Mouse (Mus musculus) splenic B cell, adult 2 months (primary cell): ENCODE data around the gene Klf5.
A peak's percentile ranks its signal among the peaks of the same experiment; 100 is the strongest.

Experiments used
- DNase-seq: peaks from one replicate; pipeline ENCODE4 v3.0.0-alpha.2; 2011; ENCODE audit warnings: low read depth, low spot score
- H3K27me3 ChIP-seq: 2 replicates; pipeline ENCODE4 v1.6.1; 2012; ENCODE audit warnings: mild to moderate bottlenecking, low read length, moderate library complexity, mixed read lengths; ENCODE audit not compliant: control insufficient read depth, poor library complexity, insufficient read depth, severe bottlenecking
- H3K36me3 ChIP-seq: 2 replicates; pipeline ENCODE4 v1.6.1; 2012; ENCODE audit warnings: mild to moderate bottlenecking, low read length, moderate library complexity, mixed read lengths; ENCODE audit not compliant: control insufficient read depth, poor library complexity, insufficient read depth, severe bottlenecking

Gene Klf5

DNA sequence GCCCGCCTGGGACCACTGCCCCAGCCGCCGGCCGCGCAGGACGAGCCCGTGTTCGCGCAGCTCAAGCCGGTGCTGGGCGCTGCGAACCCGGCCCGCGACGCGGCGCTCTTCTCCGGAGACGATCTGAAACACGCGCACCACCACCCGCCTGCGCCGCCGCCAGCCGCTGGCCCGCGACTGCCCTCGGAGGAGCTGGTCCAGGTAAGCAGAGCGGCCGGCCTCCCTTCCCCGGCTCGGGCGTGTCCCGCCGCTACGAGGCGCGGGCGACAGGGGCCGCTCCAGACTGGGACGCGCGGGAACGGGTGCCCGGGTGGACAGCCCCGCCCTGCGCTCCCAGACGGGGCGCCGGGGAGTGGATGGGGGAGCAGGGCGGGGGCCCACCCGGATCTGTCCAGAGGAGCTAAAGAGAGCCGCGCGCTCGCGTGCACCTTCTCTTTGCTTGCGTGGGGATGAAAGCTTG lies 561 bp downstream of the Klf5 start:
- Histone ChIP-seq H3K36me3 (no peaks in the 10 kb centered on the region), H3K27me3 (no peaks in the 10 kb centered on the region)
- DNase-seq = peak; percentile 1

DNA sequence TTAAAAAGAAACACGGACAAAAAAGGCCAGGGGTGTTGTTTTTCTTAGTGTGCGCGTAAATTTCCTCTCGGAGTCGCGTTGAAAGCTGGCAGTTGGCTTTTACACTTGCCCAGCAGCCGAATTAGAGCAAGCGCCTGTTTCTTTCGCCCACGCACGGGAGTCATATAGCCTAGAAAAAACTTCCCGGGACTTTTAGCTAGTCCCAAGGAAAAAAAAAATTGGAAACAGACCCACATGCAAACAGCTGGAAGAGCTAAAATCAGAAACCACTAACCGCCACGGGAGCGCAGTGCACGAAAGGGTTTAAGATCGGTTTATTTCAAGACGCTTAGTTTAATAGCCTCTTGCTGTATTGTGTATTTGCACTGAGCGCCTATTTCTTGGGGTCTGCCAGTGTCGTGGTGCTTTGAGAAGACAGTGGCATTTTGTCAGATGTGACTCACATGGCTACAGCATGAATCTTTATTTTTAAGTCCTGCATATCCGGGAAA lies 1.3 kb downstream of the Klf5 start:
- DNase-seq = no peak
- Histone ChIP-seq H3K27me3 (no peaks in the 10 kb centered on the region), H3K36me3 (no peaks in the 10 kb centered on the region)

DNA sequence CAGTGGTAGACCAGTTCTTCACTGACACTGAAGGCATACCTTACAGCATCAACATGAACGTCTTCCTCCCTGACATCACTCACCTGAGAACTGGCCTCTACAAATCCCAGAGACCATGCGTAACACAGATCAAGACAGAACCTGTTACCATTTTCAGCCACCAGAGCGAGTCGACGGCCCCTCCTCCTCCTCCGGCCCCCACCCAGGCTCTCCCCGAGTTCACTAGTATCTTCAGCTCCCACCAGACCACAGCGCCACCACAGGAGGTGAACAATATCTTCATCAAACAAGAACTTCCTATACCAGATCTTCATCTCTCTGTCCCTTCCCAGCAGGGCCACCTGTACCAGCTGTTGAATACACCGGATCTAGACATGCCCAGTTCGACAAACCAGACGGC lies 3.0 kb downstream of the Klf5 start:
- H3K36me3 ChIP-seq = no peaks in the 10 kb centered on the region
- no peaks in the 10 kb centered on the region for H3K27me3 ChIP-seq
- DNase-seq = no peak

DNA sequence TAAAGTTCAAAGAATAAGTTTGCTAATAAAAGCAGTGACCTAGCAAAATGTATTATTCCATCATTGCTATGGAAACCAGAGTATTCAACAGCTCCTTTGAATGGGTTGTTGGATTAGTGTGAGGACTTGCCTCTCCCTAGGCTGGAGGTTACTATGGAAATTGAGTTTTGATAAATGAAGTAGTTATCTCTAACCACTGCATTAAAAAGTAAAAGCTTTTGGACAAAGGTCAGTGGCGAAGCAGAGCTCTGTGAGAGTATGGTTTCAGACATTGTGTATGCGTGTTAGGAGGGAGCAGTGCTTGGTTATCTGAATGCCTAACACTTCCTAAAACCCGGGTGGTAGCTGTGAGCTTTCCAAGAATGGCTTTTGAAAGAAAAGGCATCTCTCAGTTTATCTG lies 5.9 kb downstream of the Klf5 start:
- H3K36me3 ChIP-seq = no peaks in the 10 kb centered on the region
- DNase-seq = no peak
- H3K27me3 ChIP-seq = no peaks in the 10 kb centered on the region

DNA sequence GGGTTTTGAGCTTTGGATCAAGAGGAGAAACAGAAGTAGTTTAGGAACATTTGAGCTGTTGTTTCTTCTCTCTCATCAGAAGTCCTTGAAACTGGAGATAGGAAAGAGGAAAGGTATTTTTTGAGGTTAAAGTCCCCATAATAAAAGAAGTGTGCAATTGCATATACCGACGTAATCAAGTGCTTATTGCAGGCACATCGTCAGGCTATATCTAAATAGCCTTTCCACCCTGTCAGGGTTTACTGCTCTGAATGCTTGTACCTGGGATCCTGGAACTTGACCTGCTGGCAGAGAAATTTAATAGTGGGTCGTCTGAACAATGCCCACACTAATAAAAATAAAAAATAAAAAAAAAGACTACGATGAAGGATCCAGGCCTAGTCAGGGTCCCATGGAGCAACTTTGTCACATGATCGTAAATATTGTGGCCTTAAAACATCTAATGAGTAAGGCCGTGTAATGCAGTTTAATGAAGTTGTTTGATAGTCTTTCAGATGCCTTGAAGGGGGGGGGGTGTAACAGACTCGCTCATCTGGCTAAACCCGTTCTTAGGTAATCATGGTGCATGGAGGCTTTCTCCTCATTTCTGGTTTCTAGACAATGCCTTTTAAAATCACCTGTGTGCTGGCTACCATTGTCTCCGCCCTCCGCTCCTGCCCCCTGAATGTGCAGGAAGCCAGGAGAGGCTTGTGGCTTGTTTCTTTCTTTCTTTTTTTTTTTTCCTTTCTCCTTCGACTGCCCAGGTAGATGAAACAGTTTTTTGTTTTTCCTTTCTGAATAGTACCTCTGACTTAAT lies 6.7 kb downstream of the Klf5 start:
- H3K36me3 ChIP-seq = no peaks in the 10 kb centered on the region
- H3K27me3 ChIP-seq = no peaks in the 10 kb centered on the region
- no peak for DNase-seq

DNA sequence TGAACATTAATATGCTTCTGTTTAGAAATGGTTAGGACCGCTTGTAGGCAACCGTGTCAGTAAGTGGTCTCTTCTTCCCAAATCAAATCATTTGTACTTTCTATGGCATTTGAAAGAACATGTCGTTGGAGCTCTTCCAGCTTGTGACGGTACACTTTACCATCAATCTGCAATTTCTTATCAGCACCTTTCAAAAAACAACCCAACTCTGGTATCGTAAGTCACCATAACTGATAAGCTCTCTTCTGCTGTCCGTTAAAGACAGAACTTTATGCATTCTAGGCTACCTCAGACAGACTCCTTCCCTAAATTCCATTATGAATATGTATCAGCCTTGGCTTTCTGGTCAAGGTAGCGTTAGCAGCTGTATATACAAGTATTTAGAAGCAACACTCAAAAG lies 7.9 kb downstream of the Klf5 start:
- DNase-seq = no peak
- Histone ChIP-seq H3K27me3 (no peaks in the 10 kb centered on the region), H3K36me3 (no peaks in the 10 kb centered on the region)

DNA sequence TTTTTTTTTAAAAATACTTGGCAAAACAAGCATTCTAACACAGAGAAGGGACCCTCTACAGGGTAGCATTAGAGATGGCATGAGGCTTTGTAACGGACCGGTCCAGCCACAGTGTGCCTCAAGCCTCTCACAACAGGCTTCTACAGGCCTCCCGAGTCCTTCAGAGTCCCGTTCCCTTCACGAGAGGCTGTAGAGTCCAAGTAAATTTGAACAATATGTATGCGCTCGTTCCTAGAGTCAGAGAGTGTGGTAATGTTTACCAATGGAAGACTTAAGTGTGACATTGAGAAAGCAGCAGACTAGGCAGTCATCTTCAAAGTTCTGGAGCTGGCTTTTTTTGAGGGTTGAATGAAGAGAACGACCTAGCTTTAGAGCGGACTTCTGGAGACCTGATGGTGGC lies 11.1 kb downstream of the Klf5 start:
- DNase-seq = no peak
- no peaks in the 10 kb centered on the region for H3K36me3 ChIP-seq
- no peaks in the 10 kb centered on the region for H3K27me3 ChIP-seq

DNA sequence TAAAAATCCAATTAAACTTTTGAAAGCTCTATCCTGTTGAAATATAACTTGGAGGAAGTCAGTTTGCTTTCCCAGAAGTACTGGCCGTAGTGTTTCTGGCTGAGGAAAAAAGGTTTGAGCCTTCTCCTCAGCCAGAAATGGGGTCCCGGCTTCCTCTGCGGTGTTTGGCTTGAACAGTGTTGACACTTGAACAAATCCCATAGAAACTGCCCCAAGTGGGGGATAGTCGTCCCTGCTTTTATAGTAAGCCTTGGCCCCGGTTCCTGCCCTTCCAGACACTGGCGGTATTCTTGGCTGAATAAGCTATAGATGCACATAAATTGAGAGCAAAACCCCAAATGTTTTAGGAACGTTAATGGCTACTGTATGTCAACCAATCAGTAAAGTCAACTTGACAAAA lies 11.9 kb downstream of the Klf5 start:
- Histone ChIP-seq H3K27me3 (no peaks in the 10 kb centered on the region), H3K36me3 (no peaks in the 10 kb centered on the region)
- DNase-seq = no peak

DNA sequence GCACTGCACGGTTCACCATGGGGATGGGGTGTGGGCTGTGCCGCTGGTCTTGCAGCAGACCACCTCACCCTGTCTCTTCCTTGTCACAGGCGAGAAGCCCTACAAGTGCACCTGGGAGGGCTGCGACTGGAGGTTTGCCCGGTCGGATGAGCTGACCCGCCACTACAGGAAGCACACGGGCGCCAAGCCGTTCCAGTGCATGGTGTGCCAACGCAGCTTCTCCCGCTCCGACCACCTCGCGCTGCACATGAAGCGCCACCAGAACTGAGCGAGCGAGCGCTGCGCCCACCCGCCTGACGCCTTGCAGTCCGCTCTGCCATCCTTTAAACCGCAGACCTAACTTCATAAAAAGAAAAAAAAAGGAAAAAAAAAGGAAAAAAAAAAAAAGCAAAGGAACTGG lies 14.6 kb downstream of the Klf5 start:
- no peak for DNase-seq
- Histone ChIP-seq H3K27me3 (no peaks in the 10 kb centered on the region), H3K36me3 (no peaks in the 10 kb centered on the region)

DNA sequence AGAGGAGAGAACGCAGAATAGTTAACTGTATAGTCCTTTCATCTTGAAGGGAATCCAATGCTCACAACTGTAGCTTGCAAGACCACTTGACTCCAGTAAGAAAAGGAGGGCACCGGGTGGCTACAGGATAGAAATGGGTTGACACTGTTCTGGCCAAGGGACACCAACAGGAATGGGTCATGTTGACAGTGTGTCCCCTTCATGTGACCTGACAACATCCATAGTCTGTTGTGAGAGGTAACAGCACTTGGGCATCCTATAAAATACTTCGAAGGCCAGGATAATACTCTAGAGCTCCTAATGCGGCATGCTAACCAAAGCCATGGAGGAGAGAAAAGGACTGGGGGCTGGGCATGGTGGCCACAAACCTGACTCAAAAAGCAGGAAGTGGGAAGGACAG lies 17.8 kb downstream of the Klf5 start:
- DNase-seq = no peak
- no peaks in the 10 kb centered on the region for H3K36me3 ChIP-seq
- H3K27me3 ChIP-seq = no peaks in the 10 kb centered on the region

DNA sequence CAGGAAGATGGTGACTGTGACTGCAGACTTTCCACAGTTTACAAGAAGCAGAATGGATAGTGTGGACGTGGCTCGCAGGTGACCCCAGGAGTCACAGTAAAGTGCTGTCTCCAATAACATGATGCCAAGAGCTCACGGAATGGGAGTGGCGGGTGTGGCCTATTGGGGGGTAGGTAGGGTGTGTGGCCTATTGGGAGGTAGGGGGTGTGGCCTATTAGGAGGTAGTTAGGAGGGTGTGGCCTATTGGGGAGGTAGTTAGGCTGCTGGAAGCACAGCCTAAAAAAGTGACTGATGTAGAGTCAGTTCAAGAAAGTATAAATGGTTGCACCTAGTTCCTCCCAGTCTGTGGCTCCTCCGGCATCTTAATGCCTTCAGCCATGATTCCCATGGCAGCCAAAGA lies 22.2 kb downstream of the Klf5 start:
- no peaks in the 10 kb centered on the region for H3K27me3 ChIP-seq
- no peaks in the 10 kb centered on the region for H3K36me3 ChIP-seq
- no peak for DNase-seq

DNA sequence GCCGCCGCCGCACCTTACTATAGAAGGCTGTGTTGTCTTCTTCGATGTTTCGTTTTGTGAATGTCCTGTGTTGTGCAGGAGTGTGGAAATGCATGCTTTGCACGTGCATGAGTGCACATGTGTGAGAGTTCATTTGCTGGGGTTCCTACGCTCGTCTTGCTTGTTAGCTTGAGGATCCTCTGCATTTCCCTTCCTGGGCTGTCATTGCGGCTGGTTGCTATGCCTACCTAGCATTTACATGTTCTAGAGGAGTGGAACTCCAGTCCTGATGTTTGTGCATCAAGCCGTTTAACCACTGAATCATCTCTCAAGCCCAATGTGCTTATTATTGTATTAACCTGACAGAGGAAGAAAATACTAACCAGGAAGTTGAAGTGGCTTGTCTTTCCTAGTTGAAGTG lies 24.9 kb downstream of the Klf5 start:
- no peak for DNase-seq
- no peaks in the 10 kb centered on the region for H3K36me3 ChIP-seq
- H3K27me3 ChIP-seq = no peaks in the 10 kb centered on the region

DNA sequence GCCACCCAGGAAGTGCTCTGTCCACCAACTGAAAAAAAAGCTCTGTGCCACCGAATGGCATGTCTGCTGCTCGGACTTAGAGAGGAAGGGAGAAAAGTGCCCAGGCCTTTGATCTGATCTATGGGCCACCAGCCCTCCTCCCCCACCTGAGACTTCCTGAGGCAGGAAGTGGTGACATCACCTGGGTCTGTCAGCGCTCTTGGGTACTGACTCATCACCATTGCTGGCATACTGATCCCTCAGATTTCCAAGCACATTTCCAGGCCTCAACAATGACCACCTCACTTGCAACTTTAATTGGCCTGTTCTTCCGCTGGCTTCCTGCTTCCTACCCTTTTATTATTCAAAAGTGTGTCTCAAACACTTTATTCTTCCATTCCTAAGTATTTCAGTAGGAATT lies 26.0 kb downstream of the Klf5 start:
- Histone ChIP-seq H3K27me3 (no peaks in the 10 kb centered on the region), H3K36me3 (no peaks in the 10 kb centered on the region)
- DNase-seq = no peak

DNA sequence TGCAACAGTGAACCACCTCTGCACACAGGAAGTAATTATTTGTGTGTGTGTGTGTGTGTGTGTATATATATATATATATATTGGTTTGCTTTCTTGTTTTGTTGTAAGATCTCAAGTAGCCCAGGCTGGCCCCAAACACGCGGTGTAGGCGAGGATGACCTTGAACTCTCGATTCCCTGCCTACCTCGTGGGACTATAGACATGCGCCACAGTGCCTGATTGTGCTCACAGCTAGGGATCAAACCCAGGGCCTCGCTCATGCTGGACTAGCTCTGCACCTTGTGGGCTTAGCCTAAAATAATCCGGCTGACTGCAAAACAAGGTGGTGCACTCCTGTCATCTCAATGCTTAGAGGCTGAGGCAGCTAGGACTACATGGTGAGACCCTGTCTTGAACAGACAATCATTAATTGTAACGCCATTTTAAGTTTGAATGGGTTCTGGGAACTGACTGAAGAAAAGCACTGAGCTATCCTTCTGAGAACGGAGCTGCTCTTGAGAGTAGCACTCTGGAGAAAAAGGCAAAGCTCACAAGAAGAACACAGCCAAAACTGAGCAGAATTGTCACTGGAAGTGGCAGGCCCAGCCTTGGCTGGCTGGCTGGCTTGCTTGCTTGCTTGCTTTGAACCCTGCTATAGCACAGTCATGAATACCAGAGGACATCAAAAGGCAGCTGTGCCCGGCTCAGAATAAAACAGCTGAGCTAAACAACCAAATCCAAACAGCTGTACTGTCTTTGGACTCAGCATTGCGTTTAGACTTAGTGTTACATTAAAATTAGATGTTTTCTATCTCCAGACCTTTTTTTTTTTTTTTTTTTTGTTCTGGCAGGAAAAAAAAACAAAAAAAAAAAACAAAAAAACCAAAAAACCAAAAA lies 27.3 kb downstream of the Klf5 start:
- no peak for DNase-seq
- H3K36me3 ChIP-seq = no peaks in the 10 kb centered on the region
- H3K27me3 ChIP-seq = no peaks in the 10 kb centered on the region

DNA sequence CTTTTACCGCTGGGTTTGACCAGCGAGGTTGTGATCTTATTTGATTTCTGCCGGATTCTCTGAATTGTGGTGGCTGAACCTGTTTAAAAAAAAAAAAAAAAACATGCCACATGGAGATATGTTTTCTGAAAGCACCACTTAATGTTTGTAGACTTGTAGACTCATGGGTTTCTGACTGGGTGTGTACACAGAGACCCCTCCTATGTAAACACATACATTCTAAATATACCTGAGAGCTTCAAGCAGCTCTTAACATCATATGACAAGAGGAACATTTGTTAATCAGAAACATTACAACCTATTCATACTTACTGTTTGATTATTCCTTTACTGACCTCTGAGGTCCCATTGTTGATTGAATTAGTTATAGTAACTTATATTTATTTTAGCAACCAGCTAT lies 38.1 kb downstream of the Klf5 start:
- no peak for DNase-seq
- Histone ChIP-seq H3K36me3 (no peaks in the 10 kb centered on the region; the same call in 1 of the 2 replicates), H3K27me3 (no peaks in the 10 kb centered on the region)
